Mouse (Mus musculus) midbrain, embryonic 13.5 days (tissue): ENCODE results near the gene Pkp4. TPM values are rescaled to one million over a fixed set of nuclear protein-coding genes. Genes with fewer than 3 reads are reported as not detected.
A peak's percentile ranks its signal among the peaks of the same experiment; 100 is the strongest.

Experiments used
- ATAC-seq: fragments of 200-750 bp; cut with Nextera tagmentation; 2 replicates; pipeline ENCODE4 v1.8.0; 2017; ENCODE audit warnings: mild to moderate bottlenecking, moderate TSS enrichment, moderate library complexity
- H3K27ac ChIP-seq: fragments of 300-500 bp; sonication (generic); 2 replicates; pipeline ENCODE4 v1.5.1; 2015; ENCODE audit warnings: inconsistent platforms, mild to moderate bottlenecking, moderate library complexity
- H3K27me3 ChIP-seq: fragments of 300-500 bp; sonication (generic); 2 replicates; pipeline ENCODE4 v1.6.1; 2015; ENCODE audit warnings: mild to moderate bottlenecking, inconsistent platforms
- H3K36me3 ChIP-seq: fragments of 300-500 bp; sonication (generic); 2 replicates; pipeline ENCODE4 v1.6.1; 2015; ENCODE audit warnings: mild to moderate bottlenecking, inconsistent platforms
- H3K4me1 ChIP-seq: fragments of 300-500 bp; sonication (generic); replicated peaks from 2 replicates; pipeline ENCODE4 v1.6.1; 2015; ENCODE audit warnings: inconsistent platforms
- H3K4me2 ChIP-seq: fragments of 300-500 bp; sonication (generic); replicated peaks from 2 replicates; pipeline ENCODE4 v1.6.1; 2015; ENCODE audit warnings: moderate library complexity, mild to moderate bottlenecking, inconsistent platforms
- H3K4me3 ChIP-seq: fragments of 300-500 bp; sonication (generic); replicated peaks from 2 replicates; pipeline ENCODE4 v1.5.1; 2015; ENCODE audit warnings: mild to moderate bottlenecking, inconsistent platforms
- H3K9ac ChIP-seq: fragments of 300-500 bp; sonication (generic); replicated peaks from 2 replicates; pipeline ENCODE4 v1.6.1; 2015; ENCODE audit warnings: mild to moderate bottlenecking, inconsistent platforms
- H3K9me3 ChIP-seq: fragments of 300-500 bp; sonication (generic); 2 replicates; pipeline ENCODE4 v1.6.1; 2016; ENCODE audit warnings: mild to moderate bottlenecking, inconsistent platforms
- WGBS: fragments of 180-500 bp; shearing (Covaris S2); methylation state at CpG from one replicate; pipeline ENCODE4 v1.1.7; 2015; 5-methylcytosine and 5-hydroxymethylcytosine counted together
- polyA plus RNA-seq: library from polyadenylated mRNA; unstranded; fragments of >200 nt; fragmentation: Nextera tagmentation; extraction: Ambion mirVana; gene quantifications from 2 replicates; pipeline ENCODE4 v1.2.1, GENCODE M21; 2015

Gene Pkp4
- polyA plus RNA-seq, 1 experiment from 2014 or later, result 17.4 TPM

GRCm38 (mm10) chr2:59345141-59345839, 184.6 kb downstream of the Pkp4 start:
- ATAC-seq, result no peak
- H3K27ac ChIP-seq, result no peak overlapping the region
- no peaks in the 10 kb centered on the region for H3K9me3 ChIP-seq
- peaks cover 52% of the 10 kb centered on the region for H3K36me3 ChIP-seq
- no peak overlapping the region for H3K4me2 ChIP-seq
- H3K4me1 ChIP-seq, result no peaks in the 10 kb centered on the region
- no peaks in the 10 kb centered on the region for H3K27me3 ChIP-seq
- H3K4me3 ChIP-seq, result no peak overlapping the region
- no peak overlapping the region for H3K9ac ChIP-seq
- 90% methylated on average over 11 of the region's 11 CpGs for WGBS

- Histone ChIP-seq H3K36me3 (peaks cover 48% of the 10 kb centered on the region), H3K9ac (no peak overlapping the region), H3K4me2 (no peak overlapping the region), H3K9me3 (no peaks in the 10 kb centered on the region), H3K27me3 (no peaks in the 10 kb centered on the region), H3K4me3 (no peak overlapping the region), H3K4me1 (0 out of 2 replicates have a peak, but pooled peaks cover under 1% of the 10 kb centered on the region), H3K27ac (no peak overlapping the region)
- ATAC-seq, result no peak
- 88% methylated on average over 12 of the region's 12 CpGs for WGBS
Measured at GRCm38 (mm10) chr2:59346443-59346842, 185.8 kb downstream of the Pkp4 start.

GRCm38 (mm10) chr2:59348585-59348984, 187.9 kb downstream of the Pkp4 start:
- no peaks in the 10 kb centered on the region for H3K27me3 ChIP-seq
- no peak for ATAC-seq
- WGBS, result 91% methylated on average over 8 of the region's 8 CpGs
- H3K36me3 ChIP-seq, result peaks cover 34% of the 10 kb centered on the region
- no peak overlapping the region for H3K4me3 ChIP-seq
- peaks cover 5% of the 10 kb centered on the region; the same call in 1 of the 2 replicates for H3K4me1 ChIP-seq
- no peak overlapping the region for H3K4me2 ChIP-seq
- H3K27ac ChIP-seq, result no peak overlapping the region
- no peak overlapping the region for H3K9ac ChIP-seq
- H3K9me3 ChIP-seq, result no peaks in the 10 kb centered on the region

- H3K4me1 ChIP-seq, result peaks cover 5% of the 10 kb centered on the region; the same call in 1 of the 2 replicates
- H3K27me3 ChIP-seq, result no peaks in the 10 kb centered on the region
- peaks cover 39% of the 10 kb centered on the region for H3K36me3 ChIP-seq
- H3K9me3 ChIP-seq, result no peaks in the 10 kb centered on the region
- WGBS, result 74% methylated on average over 3 of the region's 3 CpGs
- no peak overlapping the region for H3K9ac ChIP-seq
- no peak overlapping the region for H3K4me2 ChIP-seq
- no peak for ATAC-seq
- H3K4me3 ChIP-seq, result no peak overlapping the region
- H3K27ac ChIP-seq, result no peak overlapping the region
Measured at GRCm38 (mm10) chr2:59350094-59350493, 189.4 kb downstream of the Pkp4 start.

GRCm38 (mm10) chr2:59351303-59352099, 190.9 kb downstream of the Pkp4 start:
- H3K27me3 ChIP-seq, result no peaks in the 10 kb centered on the region
- peaks cover 5% of the 10 kb centered on the region; the same call in 1 of the 2 replicates for H3K4me1 ChIP-seq
- H3K9me3 ChIP-seq, result no peaks in the 10 kb centered on the region
- H3K9ac ChIP-seq, result no peak overlapping the region
- H3K4me3 ChIP-seq, result no peak overlapping the region
- peaks cover 39% of the 10 kb centered on the region for H3K36me3 ChIP-seq
- ATAC-seq, result peak; percentile 73
- WGBS, result 75% methylated on average over 16 of the region's 16 CpGs
- no peak overlapping the region for H3K4me2 ChIP-seq
- H3K27ac ChIP-seq, result peak overlapping the region; percentile 63

- H3K27ac ChIP-seq, result no peak overlapping the region
- no peaks in the 10 kb centered on the region for H3K9me3 ChIP-seq
- H3K4me1 ChIP-seq, result peaks cover 5% of the 10 kb centered on the region; the same call in 1 of the 2 replicates
- H3K9ac ChIP-seq, result no peak overlapping the region
- ATAC-seq, result no peak
- H3K36me3 ChIP-seq, result peaks cover 24% of the 10 kb centered on the region
- H3K4me2 ChIP-seq, result no peak overlapping the region
- no peak overlapping the region for H3K4me3 ChIP-seq
- no peaks in the 10 kb centered on the region for H3K27me3 ChIP-seq
- WGBS, result 90% methylated on average over 3 of the region's 3 CpGs
Measured at GRCm38 (mm10) chr2:59353821-59354220, 193.2 kb downstream of the Pkp4 start.

- no peak overlapping the region for H3K4me2 ChIP-seq
- no peak overlapping the region for H3K9ac ChIP-seq
- no peak overlapping the region for H3K4me3 ChIP-seq
- H3K36me3 ChIP-seq, result peaks cover 16% of the 10 kb centered on the region
- WGBS, result 94% methylated on average over 5 of the region's 5 CpGs
- H3K9me3 ChIP-seq, result no peaks in the 10 kb centered on the region
- ATAC-seq, result no peak
- H3K27me3 ChIP-seq, result no peaks in the 10 kb centered on the region
- no peak overlapping the region for H3K27ac ChIP-seq
- peaks cover 5% of the 10 kb centered on the region; the same call in 1 of the 2 replicates for H3K4me1 ChIP-seq
Measured at GRCm38 (mm10) chr2:59355531-59356289, 195.1 kb downstream of the Pkp4 start.

- H3K4me1 ChIP-seq, result 0 out of 2 replicates have a peak, but pooled peaks cover 2% of the 10 kb centered on the region
- no peak overlapping the region for H3K4me2 ChIP-seq
- 75% methylated on average over 9 of the region's 9 CpGs for WGBS
- no peaks in the 10 kb centered on the region for H3K27me3 ChIP-seq
- H3K9ac ChIP-seq, result no peak overlapping the region
- ATAC-seq, result no peak
- no peak overlapping the region for H3K27ac ChIP-seq
- no peak overlapping the region for H3K4me3 ChIP-seq
- no peaks in the 10 kb centered on the region for H3K9me3 ChIP-seq
- H3K36me3 ChIP-seq, result peaks cover 9% of the 10 kb centered on the region
Measured at GRCm38 (mm10) chr2:59359760-59360342, 199.2 kb downstream of the Pkp4 start.

- ATAC-seq, result peak; percentile 68
- Histone ChIP-seq H3K4me2 (no peak overlapping the region), H3K9me3 (no peaks in the 10 kb centered on the region), H3K36me3 (no peaks in the 10 kb centered on the region), H3K27me3 (no peaks in the 10 kb centered on the region), H3K27ac (peak overlapping the region; percentile 35; the same call in 1 of the 2 replicates), H3K9ac (no peak overlapping the region), H3K4me3 (no peak overlapping the region), H3K4me1 (0 out of 2 replicates have a peak, but pooled peaks cover 2% of the 10 kb centered on the region)
- WGBS, result 22% methylated on average over 4 of the region's 4 CpGs
Measured at GRCm38 (mm10) chr2:59361350-59361780, 200.7 kb downstream of the Pkp4 start.

- ATAC-seq, result no peak
- Histone ChIP-seq H3K9me3 (no peaks in the 10 kb centered on the region), H3K4me1 (0 out of 2 replicates have a peak, but pooled peaks cover 2% of the 10 kb centered on the region), H3K4me2 (no peak overlapping the region), H3K9ac (no peak overlapping the region), H3K27me3 (no peaks in the 10 kb centered on the region), H3K36me3 (no peaks in the 10 kb centered on the region), H3K4me3 (no peak overlapping the region), H3K27ac (no peak overlapping the region)
- 90% methylated on average over 3 of the region's 3 CpGs for WGBS
Measured at GRCm38 (mm10) chr2:59364156-59364842, 203.6 kb downstream of the Pkp4 start.

GRCm38 (mm10) chr2:59367191-59367590, 206.5 kb downstream of the Pkp4 start:
- H3K4me1 ChIP-seq, result no peaks in the 10 kb centered on the region
- H3K36me3 ChIP-seq, result no peaks in the 10 kb centered on the region
- H3K27ac ChIP-seq, result no peak overlapping the region
- H3K4me3 ChIP-seq, result no peak overlapping the region
- H3K27me3 ChIP-seq, result no peaks in the 10 kb centered on the region
- H3K4me2 ChIP-seq, result no peak overlapping the region
- no peak for ATAC-seq
- 90% methylated on average over 4 of the region's 4 CpGs for WGBS
- no peak overlapping the region for H3K9ac ChIP-seq
- H3K9me3 ChIP-seq, result no peaks in the 10 kb centered on the region
